Mouse (Mus musculus) adrenal gland, adult 10 weeks (tissue): ENCODE data around the gene Vmn1r82. TPM values are rescaled to one million over a fixed set of nuclear protein-coding genes. Genes with fewer than 3 reads are reported as not detected.

Source experiments
- polyA plus RNA-seq: library from polyadenylated mRNA; stranded (reverse); fragments of 350-450 nt; fragmentation: Illumina TruSeq; extraction: RNeasy Lipid Tissue Mini Kit (QIAGEN cat#74804); gene quantifications from one replicate; pipeline ENCODE4 v1.2.3, GENCODE M21; 2014; ENCODE audit warnings: low read depth, low replicate concordance

Vmn1r82 gene
- polyA plus RNA-seq: not detected

GRCm38 (mm10) chr7:12300130-12300529 lies at the start of gene Vmn1r82:
Vmn1r82 (plus strand) TSS chr7:12300430.

GRCm38 (mm10) chr7:12268169-12268568 lies 32.1 kb upstream of the Vmn1r82 start, which contains the start of gene Vmn1r81:
Vmn1r81 (minus strand) TSS chr7:12268269.

GRCm38 (mm10) chr7:12329381-12329780 lies 29.2 kb downstream of the Vmn1r82 start, which contains the start of gene Vmn1r83:
Vmn1r83 (minus strand) TSS chr7:12329481.

Other genes starting within 250 kb of the Vmn1r82 start
- gene Vmn1r78, start 150.2 kb upstream of the Vmn1r82 start, polyA plus RNA-seq: not detected
- gene Vmn1r79, start 129.2 kb upstream of the Vmn1r82 start, polyA plus RNA-seq: not detected
- not detected for gene Vmn1r80, start 111.1 kb upstream of the Vmn1r82 start, polyA plus RNA-seq
- gene Vmn1r81, start 32.2 kb upstream of the Vmn1r82 start, polyA plus RNA-seq: not detected
- gene Vmn1r83, start 29.1 kb downstream of the Vmn1r82 start, polyA plus RNA-seq: not detected
- not detected for gene Vmn1r84, start 68.8 kb downstream of the Vmn1r82 start, polyA plus RNA-seq
- 5.2 TPM for gene Zfp551, start 122.3 kb downstream of the Vmn1r82 start, polyA plus RNA-seq
- 29.6 TPM for gene Zfp606, start 177.9 kb downstream of the Vmn1r82 start, polyA plus RNA-seq
- not detected for gene 2900092C05Rik, start 212.1 kb downstream of the Vmn1r82 start, polyA plus RNA-seq